Mouse (Mus musculus) forebrain, postnatal 0 days (tissue): ENCODE measurements at regions not wholly inside any gene's neighbourhood (a gene's known extent, or its start where the extent isn't known, plus 50 kb on each side); places are given as distances from the start of the nearest gene placed in this dataset.

Source experiments
- ATAC-seq: fragments of 200-750 bp; cut with Nextera tagmentation; 2 replicates; pipeline ENCODE4 v1.8.0; 2017; ENCODE audit warnings: mild to moderate bottlenecking, moderate library complexity
- DNase-seq: peaks from one replicate; pipeline ENCODE4 v3.0.0-alpha.2; 2015
- H3K27ac ChIP-seq: fragments of 300-500 bp; sonication (generic); 2 replicates; pipeline ENCODE4 v1.5.1; 2014; ENCODE audit warnings: low read depth, mild to moderate bottlenecking, antibody characterized with exemption, low read length, moderate library complexity, mixed read lengths
- H3K27me3 ChIP-seq: fragments of 300-500 bp; sonication (generic); 2 replicates; pipeline ENCODE4 v1.6.1; 2014; ENCODE audit warnings: mild to moderate bottlenecking, low read length, mixed read lengths; ENCODE audit not compliant: insufficient read depth
- H3K36me3 ChIP-seq: fragments of 300-500 bp; sonication (generic); 2 replicates; pipeline ENCODE4 v1.6.1; 2014; ENCODE audit warnings: mild to moderate bottlenecking, moderate library complexity; ENCODE audit not compliant: insufficient read depth
- H3K4me1 ChIP-seq: fragments of 300-500 bp; sonication (generic); 2 replicates; pipeline ENCODE4 v1.6.1; 2014; ENCODE audit warnings: antibody characterized with exemption; ENCODE audit not compliant: insufficient read depth
- H3K4me2 ChIP-seq: fragments of 300-500 bp; sonication (generic); 2 replicates; pipeline ENCODE4 v1.6.1; 2014; ENCODE audit warnings: low read depth, mild to moderate bottlenecking, moderate library complexity
- H3K4me3 ChIP-seq: fragments of 300-500 bp; sonication (generic); 2 replicates; pipeline ENCODE4 v1.5.1; 2014; ENCODE audit warnings: low read depth, low read length, mixed read lengths
- H3K9ac ChIP-seq: fragments of 300-500 bp; sonication (generic); 2 replicates; pipeline ENCODE4 v1.6.1; 2014; ENCODE audit warnings: mild to moderate bottlenecking
- H3K9me3 ChIP-seq: fragments of 300-500 bp; sonication (generic); 2 replicates; pipeline ENCODE4 v1.6.1; 2016; ENCODE audit warnings: low read length
- CTCF ChIP-seq: sonication (generic); IDR thresholded peaks from 2 replicates; pipeline ENCODE4 v1.5.1; 2016; ENCODE audit warnings: antibody characterized with exemption, control low read depth, low read depth
- WGBS: fragments of 180-500 bp; shearing (Covaris S2); extraction: QIAGEN DNeasy Blood & Tissue Kit; methylation state at CpG from one replicate; pipeline ENCODE4 v1.1.7; 2014; 5-methylcytosine and 5-hydroxymethylcytosine counted together

GRCm38 (mm10) chr7:118304812-118305211 lies 61.3 kb upstream of the Smg1 start:
- no peak overlapping the region for H3K9ac ChIP-seq
- ATAC-seq (peak; percentile 81), DNase-seq (peak; percentile 92)
- H3K27me3 ChIP-seq: no peaks in the 10 kb centered on the region
- WGBS: 0% methylated on average over 8 of the region's 8 CpGs
- TF ChIP-seq CTCF: peak; percentile 99
- no peak overlapping the region for H3K4me3 ChIP-seq
- no peak overlapping the region for H3K4me2 ChIP-seq
- H3K27ac ChIP-seq: no peak overlapping the region
- no peaks in the 10 kb centered on the region for H3K4me1 ChIP-seq
- no peaks in the 10 kb centered on the region for H3K36me3 ChIP-seq
- H3K9me3 ChIP-seq: no peaks in the 10 kb centered on the region

- Histone ChIP-seq H3K9me3 (no peaks in the 10 kb centered on the region), H3K4me1 (no peaks in the 10 kb centered on the region), H3K4me3 (no peak overlapping the region), H3K27ac (no peak overlapping the region), H3K4me2 (no peak overlapping the region), H3K27me3 (no peaks in the 10 kb centered on the region), H3K9ac (no peak overlapping the region), H3K36me3 (no peaks in the 10 kb centered on the region)
- DNase-seq (no peak), ATAC-seq (no peak)
- no peak for TF ChIP-seq CTCF
- 66% methylated on average over 2 of the region's 2 CpGs for WGBS
Observed at GRCm38 (mm10) chr7:118304338-118304737, 60.9 kb upstream of the Smg1 start.

- DNase-seq: no peak
- H3K9me3 ChIP-seq: no peaks in the 10 kb centered on the region
- H3K27ac ChIP-seq: no peak overlapping the region
- 87% methylated on average over 6 of the region's 6 CpGs for WGBS
- no peak overlapping the region for H3K4me2 ChIP-seq
- no peak overlapping the region for H3K4me3 ChIP-seq
- no peak for TF ChIP-seq CTCF
- H3K9ac ChIP-seq: no peak overlapping the region
- no peaks in the 10 kb centered on the region for H3K4me1 ChIP-seq
- H3K36me3 ChIP-seq: no peaks in the 10 kb centered on the region
- no peaks in the 10 kb centered on the region for H3K27me3 ChIP-seq
- ATAC-seq: no peak
Observed at GRCm38 (mm10) chr7:118303921-118304320, 60.5 kb upstream of the Smg1 start.

DNA sequence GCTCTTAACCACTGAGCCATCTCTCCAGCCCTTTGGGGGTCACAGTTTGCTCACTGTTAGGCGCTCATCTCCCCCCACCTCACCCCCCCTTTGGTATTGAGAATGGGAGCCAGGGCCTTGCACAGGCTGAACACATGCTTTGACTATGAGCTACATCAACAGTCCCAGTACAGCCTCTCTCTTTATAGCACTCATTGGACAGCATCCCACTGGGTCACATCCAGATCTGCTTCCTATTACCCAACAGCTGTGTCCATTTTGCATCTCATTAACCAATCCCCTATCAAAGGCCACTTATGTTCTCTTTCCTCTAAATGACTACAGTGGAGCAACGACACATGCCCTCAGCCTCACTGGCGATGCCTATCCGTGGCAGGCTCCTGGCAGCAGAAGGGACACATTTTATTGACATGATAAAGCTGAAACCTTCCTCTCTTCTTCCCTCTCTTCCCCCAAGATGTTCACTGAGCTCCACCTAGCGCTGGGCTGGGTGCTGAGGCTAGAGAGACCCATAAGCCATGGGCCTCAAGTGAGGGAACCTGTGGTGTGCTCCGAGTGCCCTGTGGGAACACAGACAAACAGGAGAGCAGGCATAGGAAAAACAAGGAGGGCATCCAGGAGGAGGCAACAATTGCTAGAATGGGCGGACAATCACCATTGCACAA lies 57.3 kb upstream of the Smg1 start:
- Histone ChIP-seq H3K4me1 (no peaks in the 10 kb centered on the region), H3K4me2 (no peak overlapping the region), H3K4me3 (no peak overlapping the region), H3K9me3 (no peaks in the 10 kb centered on the region), H3K36me3 (no peaks in the 10 kb centered on the region), H3K27me3 (no peaks in the 10 kb centered on the region), H3K27ac (no peak overlapping the region), H3K9ac (no peak overlapping the region)
- WGBS: 50% methylated on average over 7 of the region's 7 CpGs
- DNase-seq (peak; percentile 57), ATAC-seq (peak; percentile 86)
- peak; percentile 24; the same call in 1 of the 2 replicates for TF ChIP-seq CTCF

- H3K27me3 ChIP-seq: no peaks in the 10 kb centered on the region
- H3K4me3 ChIP-seq: peak overlapping the region; percentile 12; the same call in 1 of the 2 replicates
- peak overlapping the region; percentile 34 for H3K4me2 ChIP-seq
- 0 out of 2 replicates have a peak, but pooled peaks cover 6% of the 10 kb centered on the region for H3K9me3 ChIP-seq
- DNase-seq (peak; percentile 91), ATAC-seq (peak; percentile 80)
- no peak overlapping the region for H3K9ac ChIP-seq
- no peaks in the 10 kb centered on the region for H3K4me1 ChIP-seq
- 2% methylated on average over 13 of the region's 13 CpGs for WGBS
- no peaks in the 10 kb centered on the region for H3K36me3 ChIP-seq
- no peak overlapping the region for H3K27ac ChIP-seq
- peak; percentile 92 for TF ChIP-seq CTCF
Observed at GRCm38 (mm10) chr7:118297613-118298012, 54.1 kb upstream of the Smg1 start.

- H3K27me3 ChIP-seq: no peaks in the 10 kb centered on the region
- WGBS: 52% methylated on average over 14 of the region's 14 CpGs
- H3K9me3 ChIP-seq: 0 out of 2 replicates have a peak, but pooled peaks cover 6% of the 10 kb centered on the region
- no peak for ATAC-seq
- no peak for TF ChIP-seq CTCF
- H3K4me1 ChIP-seq: no peaks in the 10 kb centered on the region
- H3K4me2 ChIP-seq: peak overlapping the region; percentile 34
- H3K36me3 ChIP-seq: no peaks in the 10 kb centered on the region
- no peak overlapping the region for H3K27ac ChIP-seq
- no peak for DNase-seq
- H3K4me3 ChIP-seq: peak overlapping the region; percentile 12; the same call in 1 of the 2 replicates
- no peak overlapping the region for H3K9ac ChIP-seq
Observed at GRCm38 (mm10) chr7:118296856-118297518, 53.5 kb upstream of the Smg1 start.

GRCm38 (mm10) chr7:118295855-118296254 lies 52.4 kb upstream of the Smg1 start:
- Histone ChIP-seq H3K9ac (no peak overlapping the region), H3K27me3 (no peaks in the 10 kb centered on the region), H3K4me2 (no peak overlapping the region), H3K36me3 (no peaks in the 10 kb centered on the region), H3K4me3 (no peak overlapping the region), H3K27ac (no peak overlapping the region), H3K4me1 (no peaks in the 10 kb centered on the region), H3K9me3 (0 out of 2 replicates have a peak, but pooled peaks cover 6% of the 10 kb centered on the region)
- no peak for ATAC-seq
- TF ChIP-seq CTCF: no peak
- DNase-seq: no peak
- 79% methylated on average over 6 of the region's 6 CpGs for WGBS
